Mouse (Mus musculus) testis, postnatal 10 days (tissue): ENCODE data around the gene Ldlr.

Source experiments
- DNase-seq: peaks from one replicate; pipeline ENCODE4 v3.0.0; 2021; ENCODE audit warnings: low spot score

Gene Ldlr

DNA sequence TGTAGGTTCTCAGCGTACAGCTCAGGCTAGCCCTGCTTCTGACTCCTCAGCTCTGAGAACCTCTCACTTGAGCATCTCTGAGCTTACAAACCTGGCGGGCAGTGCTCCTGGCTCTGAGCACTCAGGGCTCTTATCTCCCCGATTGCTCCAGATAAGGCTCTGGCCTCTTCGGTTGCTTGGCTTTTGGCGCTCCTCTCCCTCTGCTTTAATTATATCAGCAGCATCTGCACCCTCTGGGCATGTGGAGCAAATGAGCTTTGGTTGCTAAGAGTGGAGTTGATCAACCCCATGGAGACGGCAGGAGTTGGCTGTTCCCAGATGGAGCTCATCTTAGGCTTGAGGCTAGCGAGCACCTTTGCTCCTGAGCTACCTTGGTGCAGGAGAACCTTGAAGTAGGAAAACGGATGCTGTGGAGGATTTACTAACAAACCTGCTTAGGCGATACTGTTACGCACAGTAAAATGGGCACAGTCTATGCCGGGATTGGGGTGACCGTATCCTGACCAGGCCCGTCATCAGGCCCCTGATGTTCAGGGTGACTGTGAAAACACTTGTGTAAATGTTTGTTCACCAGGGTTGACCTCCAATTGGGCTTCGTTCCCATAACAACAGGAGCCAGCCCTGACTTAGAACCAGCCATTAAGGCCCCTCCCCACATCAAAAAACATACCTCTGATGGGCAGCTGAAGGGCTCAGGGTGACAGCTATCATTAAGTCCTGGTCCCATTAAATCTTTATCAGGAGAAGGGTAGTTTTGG, 3.1 kb downstream of the Ldlr start:
- no peak for DNase-seq

DNA sequence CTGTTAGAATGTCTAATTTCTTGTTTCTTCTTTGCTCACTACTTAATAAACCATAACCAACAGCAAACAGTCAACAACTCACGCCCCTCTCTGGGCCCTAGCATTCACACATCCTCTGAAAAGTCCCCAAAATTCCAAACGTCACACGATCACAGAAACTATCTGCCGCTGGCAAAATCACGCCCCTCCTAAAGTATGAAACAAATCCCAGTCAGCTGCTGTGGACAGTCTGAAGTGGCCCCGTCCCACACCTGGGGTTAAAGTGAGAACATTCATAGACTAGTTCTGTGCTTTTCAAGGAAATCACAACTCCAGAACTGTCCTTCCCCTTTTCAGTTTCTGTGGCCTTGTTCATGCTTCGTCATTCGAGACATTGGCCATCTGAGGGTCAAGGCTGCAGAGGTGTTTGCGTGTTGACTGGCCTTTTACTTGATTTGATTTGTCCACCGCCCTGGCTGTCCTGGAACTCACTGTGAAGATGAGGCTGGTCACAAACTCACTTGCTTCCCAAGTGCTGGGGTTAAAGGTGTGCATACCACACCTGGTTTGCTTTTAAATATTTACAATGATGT, 5.1 kb downstream of the Ldlr start:
- no peak for DNase-seq

DNA sequence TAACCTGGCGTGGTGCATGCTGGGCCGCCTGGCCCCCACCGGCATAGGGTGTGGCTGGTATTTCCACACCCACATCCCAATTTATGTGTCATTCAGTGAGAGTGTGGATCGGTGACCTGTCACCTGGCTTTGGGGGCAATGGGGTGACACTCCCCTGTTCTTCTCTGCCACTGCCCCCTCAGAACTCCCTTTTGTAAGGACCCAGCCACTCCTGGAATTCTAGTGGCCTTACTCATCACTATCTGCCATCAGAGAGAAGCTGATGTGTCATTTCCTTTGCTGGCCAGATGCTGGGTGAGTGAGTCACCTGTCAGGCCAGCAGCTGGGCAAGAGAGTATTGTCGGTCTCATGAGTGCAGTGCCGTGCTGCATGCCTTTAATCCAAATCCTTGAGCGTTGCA, 6.0 kb downstream of the Ldlr start:
- DNase-seq = no peak

DNA sequence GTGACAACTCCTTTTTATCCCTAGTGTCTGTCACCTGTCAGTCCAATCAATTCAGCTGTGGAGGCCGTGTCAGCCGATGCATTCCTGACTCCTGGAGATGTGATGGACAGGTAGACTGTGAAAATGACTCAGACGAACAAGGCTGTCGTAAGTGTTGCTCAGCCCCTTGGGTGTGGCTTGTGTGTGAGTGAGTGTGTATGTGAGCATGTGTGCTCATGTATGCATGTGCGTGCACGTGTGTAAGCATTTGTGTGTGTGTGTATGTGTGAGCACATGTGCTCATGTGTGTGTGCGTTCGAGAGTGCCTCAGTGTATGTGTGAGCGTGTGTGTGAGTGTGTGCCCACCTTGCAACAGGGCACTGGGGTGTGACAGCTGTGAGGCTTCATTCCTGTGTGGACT, 9.0 kb downstream of the Ldlr start:
- DNase-seq = no peak

DNA sequence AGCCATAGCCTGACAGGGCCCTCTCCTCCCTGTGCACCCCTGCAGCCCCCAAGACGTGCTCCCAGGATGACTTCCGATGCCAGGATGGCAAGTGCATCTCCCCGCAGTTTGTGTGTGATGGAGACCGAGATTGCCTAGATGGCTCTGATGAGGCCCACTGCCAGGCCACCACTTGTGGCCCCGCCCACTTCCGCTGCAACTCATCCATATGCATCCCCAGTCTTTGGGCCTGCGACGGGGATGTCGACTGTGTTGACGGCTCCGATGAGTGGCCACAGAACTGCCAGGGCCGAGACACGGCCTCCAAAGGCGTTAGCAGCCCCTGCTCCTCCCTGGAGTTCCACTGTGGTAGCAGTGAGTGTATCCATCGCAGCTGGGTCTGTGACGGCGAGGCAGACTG, 10.2 kb downstream of the Ldlr start:
- no peak for DNase-seq

DNA sequence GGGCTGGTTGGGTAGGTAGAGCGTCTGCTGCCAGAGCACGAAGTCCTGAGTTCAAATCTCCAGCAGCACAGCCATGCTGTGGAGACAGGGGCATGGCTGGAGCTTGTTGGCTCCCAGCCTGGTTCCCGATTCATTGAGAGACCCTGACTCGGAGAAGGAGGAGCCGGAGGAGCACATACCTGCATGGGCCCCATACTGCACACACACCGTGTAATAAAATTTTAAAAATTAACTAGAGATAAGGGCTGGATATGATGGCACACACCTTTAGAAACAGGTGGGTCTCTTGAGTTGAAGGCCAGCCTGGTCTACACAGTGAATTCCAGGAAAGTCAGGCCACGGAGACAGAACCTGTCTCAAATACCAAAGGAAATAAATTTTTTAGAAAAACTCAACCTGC, 10.7 kb downstream of the Ldlr start:
- no peak for DNase-seq

DNA sequence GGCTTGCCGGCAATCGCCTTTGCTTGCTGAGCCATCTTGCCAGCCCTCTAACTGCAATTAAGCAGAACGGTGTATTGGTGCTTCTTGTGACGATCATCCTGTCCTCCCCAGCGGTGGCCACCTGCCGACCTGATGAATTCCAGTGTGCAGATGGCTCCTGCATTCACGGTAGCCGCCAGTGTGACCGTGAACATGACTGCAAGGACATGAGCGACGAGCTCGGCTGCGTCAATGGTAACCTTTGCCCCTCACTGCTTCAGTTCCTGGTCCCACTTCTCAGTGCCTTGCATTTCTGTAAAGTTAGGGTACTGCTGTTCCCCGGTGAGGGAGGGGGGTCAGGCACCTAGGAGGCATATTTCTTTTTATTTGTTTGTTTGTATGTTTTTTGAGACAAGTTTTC, 11.8 kb downstream of the Ldlr start:
- no peak for DNase-seq

DNA sequence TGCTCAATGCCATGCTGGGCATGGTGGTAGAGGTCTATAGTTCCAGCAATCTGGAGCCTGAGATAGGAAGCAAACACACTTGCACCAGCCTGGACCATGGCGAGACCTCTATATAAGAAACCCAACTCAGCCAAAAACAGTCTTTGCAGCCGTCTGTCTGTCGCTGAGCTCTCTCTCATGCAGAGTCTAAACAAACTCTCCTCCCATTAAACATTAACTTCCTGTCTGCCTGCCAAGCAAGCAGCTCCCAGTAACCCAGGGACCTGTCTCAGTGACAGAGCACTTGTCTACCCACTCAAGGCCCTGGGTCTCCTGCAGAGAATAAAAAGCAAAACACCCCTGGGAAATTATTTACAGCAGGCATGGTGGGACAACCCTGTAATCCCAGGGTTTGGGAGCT, 13.3 kb downstream of the Ldlr start:
- no peak for DNase-seq

DNA sequence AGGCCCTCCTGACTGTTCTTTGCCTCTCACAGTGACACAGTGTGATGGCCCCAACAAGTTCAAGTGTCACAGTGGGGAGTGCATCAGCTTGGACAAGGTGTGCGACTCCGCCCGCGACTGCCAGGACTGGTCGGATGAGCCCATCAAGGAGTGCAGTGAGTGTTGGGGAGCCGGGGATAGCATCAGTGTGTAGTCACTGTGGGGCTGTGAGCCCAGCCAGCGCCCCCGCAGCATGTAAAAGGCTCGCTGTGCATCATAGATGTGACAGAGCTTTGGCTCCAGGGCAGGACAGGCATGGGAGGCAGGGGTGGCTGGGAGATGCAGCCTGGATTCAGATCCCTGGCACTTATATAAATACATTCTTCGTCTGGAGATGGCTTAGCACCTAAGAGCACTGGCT, 13.9 kb downstream of the Ldlr start:
- no peak for DNase-seq

DNA sequence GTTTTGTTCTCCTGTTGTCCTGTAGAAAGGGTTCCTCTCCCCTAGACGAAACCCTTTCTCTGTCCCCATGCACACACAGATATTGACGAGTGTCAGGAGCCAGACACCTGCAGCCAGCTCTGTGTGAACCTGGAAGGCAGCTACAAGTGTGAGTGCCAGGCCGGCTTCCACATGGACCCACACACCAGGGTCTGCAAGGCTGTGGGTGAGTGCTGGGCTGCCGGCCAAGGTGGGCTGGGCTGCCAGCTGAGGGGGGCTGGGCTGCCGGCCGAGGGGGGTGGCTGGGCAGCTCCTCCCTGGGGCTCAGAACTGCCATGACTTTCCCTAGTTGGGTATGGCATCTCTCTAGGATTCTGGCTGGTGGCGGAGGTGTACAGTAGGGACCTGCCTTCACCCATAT, 15.5 kb downstream of the Ldlr start:
- DNase-seq = no peak

DNA sequence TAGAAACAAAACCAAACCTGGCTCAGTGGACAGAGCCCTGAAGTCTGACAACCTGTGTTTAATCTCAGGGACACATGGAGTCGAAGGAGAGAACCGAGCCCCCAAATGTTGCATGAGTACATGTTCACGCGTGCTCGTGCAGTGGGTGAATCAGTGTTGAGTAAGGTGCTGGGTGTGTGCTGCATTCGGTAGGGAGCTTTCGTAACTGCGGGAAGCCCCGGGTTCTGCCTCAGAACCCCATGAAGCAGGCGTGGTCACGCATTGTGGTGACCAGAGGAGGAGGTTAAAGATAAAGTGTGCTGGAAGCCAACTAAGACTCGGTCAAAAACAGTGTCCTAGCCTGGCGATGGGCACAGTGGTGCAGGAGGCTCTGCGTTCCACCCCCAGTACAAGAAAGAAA, 17.1 kb downstream of the Ldlr start:
- DNase-seq = no peak

DNA sequence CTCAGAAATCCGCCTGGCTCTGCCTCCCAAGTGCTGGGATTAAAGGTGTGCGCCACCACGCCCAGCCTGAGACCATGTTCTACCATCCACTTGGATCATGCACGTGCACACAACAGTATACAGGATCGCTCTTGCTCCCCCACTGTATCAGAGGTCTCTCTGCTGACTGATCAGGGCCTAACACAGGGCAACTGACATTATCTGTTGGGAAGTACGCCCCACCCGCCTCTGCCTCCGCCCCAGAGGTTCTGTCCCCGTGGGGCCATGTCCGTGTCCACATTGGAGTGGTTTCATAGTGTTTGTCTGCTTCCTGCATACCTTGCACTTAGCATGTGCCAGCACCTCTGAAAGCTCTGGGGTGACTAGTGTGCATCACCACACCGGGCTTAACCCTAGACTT, 18.2 kb downstream of the Ldlr start:
- no peak for DNase-seq

DNA sequence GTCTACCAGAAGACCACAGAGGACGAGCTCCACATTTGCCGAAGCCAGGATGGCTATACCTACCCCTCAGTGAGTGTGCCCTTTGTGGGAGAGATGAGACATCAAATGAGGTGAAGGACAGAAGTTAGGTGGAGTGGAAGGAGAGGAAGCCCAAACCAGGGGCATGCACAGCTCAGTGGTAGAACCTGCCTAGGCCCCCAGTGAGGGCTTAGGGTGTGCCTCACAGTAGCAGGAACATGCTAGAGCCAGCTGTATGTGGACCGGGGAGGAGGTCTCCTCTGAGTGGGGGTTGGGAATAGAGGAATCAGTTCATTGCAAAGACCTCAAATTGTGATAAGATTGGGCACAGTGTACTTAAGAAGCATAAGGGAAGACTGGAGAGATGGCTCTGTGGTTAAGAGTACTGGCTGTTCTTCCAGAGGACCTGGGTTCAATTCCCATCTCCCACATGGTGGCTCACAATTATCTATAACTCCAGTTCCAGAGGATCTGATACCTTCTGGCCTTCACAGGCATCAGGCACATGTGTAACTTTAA, 24.0 kb downstream of the Ldlr start:
- DNase-seq = no peak

DNA sequence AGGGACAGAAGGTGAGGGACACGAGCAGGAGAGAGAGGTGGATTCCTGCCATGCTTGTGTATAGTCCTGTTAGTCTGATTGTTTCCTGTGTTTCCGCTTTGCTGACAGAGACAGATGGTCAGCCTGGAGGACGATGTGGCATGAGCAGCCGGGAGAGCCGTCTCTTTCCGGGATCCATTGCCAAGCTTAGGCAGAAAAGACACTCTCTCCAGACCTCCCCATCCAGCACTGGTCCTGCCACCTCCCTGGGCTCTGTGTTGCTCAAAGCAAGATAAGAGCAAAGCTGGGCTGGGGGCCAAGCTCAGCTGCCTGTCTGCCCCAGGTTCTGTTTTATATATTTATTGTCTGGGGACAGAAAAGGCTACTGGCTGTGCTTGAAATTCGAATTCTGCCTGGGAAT, 24.8 kb downstream of the Ldlr start:
- DNase-seq = peak; percentile 77

DNA sequence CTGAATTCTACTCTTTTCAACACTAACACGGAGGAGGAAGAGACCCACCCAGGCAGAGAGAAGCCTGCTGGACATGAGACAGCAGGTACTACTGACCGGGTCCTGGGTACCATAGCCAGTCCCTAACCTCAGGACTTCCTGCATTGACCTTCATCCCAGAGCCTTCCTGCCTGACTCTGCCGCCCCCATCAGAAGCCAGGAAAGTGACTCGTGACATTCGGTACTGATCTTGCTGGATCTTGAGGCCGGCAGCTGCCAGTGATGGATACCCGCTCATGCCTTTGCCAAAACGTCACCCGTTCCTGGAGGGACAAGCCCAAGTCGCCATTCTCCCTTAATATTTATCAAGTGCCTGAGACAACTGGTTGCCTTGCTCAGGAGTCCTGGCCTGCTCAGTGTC, 25.2 kb downstream of the Ldlr start:
- DNase-seq = no peak

DNA sequence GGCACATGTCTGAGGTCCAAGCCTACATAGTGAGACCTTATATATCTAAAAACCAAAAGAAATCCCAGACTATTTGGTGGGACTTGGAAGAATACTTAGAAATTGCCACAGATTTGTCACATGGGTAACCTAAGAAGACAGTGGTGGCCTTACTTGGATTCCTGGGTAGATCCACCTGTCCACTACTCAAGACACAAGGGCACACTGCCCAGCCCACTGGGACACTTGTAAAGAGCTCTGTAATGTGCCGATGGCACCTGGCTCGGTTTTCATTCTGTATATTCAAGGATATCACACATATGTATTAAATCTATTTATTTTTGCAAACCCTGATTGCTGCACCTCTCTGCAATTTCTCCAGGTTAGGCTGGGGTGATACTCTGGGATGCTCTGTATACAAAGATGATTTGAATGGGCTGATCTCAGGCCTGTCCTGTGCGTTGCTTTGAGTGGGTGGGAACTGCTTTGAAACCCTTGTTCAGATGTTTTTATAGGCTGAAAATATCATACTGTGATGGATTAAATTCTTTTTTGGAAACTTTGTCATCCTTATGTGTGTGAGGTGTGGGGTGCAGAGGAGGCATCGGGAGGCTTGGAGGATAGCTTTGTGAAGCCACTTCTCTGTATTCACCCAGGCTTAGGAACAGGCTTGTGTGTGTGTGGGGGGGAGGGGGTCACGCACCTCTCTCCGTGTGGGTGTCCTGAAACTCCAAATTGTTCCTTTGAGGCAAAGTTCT, 26.3 kb downstream of the Ldlr start:
- no peak for DNase-seq

DNA sequence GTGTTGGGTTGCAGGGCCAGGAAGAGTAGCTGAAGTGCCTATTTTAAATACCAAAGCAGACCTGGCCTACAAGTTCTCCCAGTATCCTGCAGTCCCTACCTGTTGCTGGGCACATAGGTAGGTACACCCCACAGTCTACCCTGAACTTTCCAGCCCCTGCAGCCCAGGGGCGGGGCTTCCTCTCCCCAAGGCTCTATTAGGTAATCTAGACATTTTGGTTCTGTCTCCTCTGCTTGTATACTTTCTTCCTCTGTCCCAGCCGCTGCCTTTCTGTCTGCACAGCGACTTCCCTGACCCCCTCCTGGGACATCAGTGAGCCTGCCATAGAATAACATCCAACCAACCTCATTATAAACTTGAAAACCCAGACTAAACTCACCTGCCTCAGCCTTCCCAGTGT, 27.1 kb downstream of the Ldlr start:
- no peak for DNase-seq

DNA sequence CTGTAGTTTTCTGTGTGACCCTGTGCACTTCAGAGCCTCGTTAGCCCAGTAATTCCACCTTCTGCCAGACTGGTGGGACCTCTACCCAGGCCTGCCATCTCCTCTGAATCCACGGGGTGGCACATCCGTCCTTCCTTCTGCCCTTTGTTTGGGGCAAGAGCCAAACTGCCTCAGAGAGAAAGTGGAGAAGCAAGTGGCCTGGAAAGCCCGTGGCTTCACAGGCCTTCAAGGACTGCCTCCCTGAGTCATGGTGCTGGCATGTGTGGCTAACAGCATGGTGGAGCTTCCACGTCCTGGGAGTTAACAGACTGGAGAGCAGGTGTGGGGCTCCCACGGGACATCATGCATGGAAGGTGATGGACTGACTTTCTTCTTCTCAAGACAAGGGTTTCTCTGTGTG, 28.1 kb downstream of the Ldlr start:
- peak; percentile 66 for DNase-seq

DNA sequence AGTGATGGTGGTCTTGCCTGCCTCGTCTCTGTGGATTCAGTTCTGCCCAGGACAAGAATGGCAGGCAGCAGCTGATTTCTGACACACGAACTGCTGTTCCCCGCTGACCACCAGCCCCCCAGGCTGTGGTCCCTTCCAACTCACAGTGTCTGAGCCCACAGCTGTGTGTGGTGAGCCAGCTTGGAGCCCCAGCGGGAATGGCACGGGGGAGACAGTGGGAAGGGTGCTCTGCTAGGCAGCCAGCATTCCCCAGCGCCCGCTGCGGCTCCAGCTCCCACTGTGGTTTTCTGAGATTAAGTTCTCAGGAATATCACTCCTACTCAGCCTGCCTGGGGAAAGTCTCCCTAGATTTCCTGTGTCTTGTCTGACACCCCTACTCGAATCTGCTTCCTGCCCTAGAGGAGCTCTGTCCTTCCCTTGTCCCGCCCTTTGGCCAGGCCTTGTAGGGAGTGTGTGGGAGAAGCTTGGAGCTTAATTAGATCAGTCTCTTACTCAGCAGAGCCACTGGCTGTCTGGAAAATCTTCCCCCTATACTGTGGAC, 29.0 kb downstream of the Ldlr start:
- DNase-seq = peak; percentile 66

DNA sequence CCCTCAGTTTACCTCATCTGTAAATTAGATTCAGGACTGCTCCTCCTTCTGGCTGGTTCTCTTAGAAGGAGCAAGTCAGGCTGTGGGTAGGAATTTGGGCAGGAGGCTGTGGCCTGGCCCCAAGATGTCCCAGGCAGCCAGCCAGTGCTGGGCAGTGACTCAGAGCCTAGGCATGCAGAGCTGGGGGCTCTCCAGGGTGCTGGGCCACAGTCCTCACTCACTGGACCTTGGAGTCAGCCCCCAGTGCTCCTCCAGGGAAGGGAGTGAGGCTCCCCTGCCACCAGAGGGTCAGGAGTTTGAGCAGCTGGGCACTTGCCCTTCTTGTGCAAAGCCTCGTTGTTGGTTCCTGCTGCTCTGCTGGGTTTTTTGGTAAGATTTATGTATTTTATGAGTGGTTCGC, 30.7 kb downstream of the Ldlr start:
- peak; percentile 77 for DNase-seq

DNA sequence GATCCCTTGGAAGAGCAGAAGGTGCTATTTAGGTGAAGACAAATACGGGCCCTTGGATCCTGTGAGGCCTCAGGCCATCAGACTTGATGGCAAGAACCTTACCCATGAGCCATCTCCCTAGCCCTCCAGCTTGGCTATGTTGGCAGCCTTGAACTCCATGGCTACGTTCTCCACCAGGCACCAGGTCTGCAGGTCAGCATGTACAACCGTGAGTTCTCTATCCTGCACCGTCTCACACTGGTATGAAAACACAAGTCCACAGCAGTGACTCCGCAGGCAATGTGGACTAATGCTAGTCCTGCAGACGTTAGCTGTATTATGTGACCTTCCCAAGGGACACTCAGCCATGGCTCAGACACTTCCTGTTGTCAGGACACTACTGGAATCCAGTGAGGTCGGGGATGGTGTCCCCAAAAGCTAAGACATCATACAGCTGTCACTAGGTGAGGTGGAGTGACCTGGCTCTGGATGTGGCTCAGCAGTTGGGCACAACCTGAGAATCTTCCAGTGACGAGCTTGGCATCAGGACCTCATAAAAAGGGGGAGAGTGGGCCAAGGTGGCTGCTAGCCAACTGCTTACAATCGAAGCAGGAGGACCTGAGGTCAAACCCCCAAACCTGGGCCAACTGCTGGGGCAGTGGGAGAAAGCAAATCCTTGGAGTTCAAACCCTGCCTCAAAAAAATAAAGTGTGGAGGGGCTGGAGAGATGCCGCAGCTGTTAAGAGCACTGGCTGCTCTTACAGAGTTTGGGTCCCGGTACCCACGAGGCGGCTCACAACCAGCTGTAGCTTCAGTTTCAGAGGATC, 31.4 kb downstream of the Ldlr start:
- DNase-seq = no peak
